Mouse (Mus musculus) left cerebral cortex, adult 11 months (tissue): ENCODE results near the gene Add2.

Source experiments
- DNase-seq: peaks from one replicate; pipeline ENCODE4 v3.0.0; 2022; ENCODE audit warnings: low spot score

Gene Add2

GRCm38 (mm10) chr6:86079323-86079722 lies 50.8 kb downstream of the Add2 start:
- no peak for DNase-seq

DNA sequence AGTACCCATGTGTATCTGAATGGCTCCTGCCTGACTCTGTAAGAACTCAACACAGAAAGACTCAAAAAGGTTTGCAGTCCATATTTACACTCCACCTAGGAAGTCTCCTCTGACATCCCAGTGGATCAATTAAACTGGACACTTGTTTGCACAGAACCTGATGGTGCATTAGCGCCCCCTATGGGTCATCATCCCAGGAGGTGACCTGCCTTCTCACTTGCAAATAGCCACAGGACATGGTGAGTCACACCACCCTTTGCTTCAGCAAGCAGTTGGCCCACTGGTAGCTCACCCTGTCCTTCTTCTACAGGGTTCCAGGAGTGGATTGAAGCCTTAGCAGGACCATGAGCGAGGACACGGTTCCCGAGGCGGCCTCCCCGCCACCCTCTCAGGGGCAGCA lies 57.0 kb downstream of the Add2 start:
- DNase-seq: no peak

DNA sequence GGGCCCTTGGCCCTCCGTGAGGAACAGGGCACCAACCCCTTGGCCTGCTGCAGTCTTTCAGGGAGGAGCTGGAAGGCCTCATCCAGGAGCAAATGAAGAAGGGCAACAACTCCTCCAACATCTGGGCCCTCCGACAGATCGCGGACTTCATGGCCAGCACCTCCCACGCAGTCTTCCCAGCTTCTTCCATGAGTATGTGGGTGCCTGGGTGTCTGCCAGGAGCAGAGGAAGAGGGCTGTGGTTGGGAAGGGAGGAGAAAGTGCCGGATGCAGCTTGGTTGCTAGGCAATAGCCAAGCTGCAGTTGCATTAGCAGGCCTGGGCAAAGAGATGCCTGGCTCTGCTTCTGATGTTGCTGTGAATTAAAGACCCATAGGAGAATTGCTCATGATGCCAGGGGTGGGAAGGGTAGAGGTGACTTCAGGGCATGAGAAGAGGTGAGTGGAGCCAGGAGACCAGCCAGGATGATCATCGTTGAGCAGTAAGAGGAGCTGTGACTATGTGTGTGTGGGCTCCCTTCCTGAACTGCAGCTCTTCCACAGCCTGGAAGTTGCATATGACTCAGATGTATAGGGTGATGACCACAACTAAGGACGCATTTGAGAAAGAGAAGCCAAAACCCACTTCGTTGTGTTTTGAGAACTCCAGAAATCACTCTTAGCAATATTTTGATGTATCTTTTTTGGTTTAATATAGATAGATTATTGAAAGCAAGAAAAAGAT lies 58.5 kb downstream of the Add2 start:
- DNase-seq: peak; percentile 91

DNA sequence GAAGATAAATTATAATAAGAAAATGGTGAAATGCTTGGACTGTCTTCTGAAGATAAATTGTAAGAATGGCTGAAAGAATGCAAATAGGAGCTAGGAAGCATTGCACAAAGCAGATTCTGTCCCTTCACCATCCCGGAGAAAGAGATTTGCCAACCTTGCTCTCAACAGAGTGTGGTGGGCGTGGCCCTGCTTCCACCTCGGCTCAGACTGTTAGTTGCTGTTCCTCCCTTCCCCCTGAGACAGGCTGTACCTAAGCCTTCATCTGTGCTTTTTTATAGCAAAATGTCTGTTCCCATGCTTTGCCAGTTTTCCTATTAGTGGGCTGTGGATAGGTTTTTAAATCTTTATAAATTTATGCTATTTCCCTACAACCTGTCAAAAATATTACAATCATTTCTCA lies 59.3 kb downstream of the Add2 start:
- no peak for DNase-seq

- DNase-seq: no peak
Measured at GRCm38 (mm10) chr6:86094202-86094838, 65.8 kb downstream of the Add2 start.

DNA sequence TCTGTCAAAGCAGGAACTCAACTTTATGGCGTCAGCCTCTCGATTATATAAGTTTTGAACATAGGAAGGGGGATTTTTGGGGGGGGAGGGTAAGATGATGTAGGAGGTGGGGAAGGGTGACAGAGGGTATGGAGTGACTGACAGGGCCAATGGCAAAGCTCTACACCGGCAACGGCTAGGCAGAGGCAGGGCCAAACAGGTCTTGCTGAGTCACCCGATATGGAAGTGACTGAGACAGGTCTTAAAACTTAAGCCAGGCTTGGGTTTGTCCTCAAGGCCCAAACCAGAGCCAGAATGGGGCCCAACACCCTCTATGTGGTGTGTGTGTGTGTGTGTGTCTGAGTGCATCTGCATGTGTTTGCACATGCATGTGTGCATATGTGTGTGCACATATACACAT lies 67.0 kb downstream of the Add2 start:
- no peak for DNase-seq

DNA sequence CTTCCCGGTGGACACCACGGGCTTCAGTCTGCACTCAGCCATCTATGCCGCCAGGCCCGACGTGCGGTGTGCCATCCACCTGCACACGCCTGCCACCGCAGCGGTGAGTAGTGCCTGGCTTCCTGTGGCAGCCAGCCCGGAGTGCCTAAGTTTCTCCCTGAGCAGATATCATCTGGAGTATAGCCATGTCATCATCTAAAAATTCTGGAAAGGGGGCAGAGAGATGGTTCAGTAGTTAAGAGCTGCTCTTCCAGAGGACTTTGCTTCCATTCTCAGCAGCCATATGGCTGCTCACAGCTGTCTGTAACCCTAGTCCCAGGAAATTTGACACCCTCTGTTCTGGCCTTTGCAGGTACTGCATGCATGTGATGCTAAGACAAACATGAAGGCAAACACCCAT lies 68.3 kb downstream of the Add2 start:
- DNase-seq: no peak

DNA sequence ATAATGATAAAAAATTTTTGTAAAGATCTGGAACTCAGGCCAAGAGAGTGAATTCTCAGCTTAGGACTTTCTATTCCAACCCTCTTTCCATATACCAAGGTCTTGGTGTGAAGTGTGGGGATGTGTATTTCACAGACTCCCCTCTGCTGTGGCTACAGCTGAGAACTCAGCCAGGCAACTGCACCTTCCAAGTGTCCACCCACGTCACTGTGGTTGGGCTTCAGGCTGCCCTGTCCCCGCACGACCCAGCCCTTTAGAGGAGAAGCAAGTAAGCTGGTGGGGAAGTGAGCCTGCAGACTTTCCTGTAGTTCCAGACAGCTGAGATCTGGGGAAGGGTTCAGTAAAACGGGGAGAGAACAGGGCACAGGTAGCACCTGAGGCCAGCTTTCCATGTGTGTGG lies 68.7 kb downstream of the Add2 start:
- DNase-seq: no peak

GRCm38 (mm10) chr6:86099003-86099402 lies 70.5 kb downstream of the Add2 start:
- DNase-seq: no peak

DNA sequence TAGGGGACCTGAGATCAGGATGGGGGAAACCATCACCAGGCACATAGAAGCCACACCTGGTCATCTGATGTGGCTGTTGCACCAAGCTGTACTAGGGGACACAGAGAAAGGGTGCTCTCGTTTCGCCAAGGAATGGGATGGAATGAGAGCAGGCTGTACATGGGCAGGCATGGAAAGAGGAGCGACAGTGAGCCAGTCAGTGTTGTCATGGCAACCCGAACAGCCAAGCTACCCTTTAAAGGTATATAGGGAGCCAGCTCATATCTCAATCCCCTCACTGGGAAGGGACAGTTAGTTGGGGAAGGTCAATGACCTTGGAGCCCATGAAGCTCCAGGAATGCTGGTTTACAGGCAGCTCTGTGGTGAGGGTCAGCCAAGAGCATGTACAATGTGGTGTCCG lies 73.0 kb downstream of the Add2 start:
- no peak for DNase-seq

DNA sequence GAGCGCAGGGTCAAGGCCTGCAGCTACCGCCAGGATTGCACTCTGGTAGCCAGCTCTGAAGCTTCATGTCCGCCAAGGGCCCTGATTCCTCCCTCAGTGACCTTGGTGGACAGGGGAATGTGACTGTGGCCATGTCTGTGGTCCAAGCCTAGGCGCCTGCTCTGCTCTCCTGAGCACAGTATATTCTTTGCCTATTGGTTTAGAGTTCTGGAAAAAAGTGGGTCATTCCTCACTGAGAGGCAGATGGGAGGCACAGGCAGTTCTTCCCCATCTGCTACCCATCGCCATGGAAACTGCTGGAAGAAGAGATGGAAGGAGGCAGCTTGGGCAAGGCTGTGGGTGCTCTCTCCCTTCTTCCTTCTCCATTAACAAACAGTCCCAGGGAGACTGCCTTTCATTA lies 74.4 kb downstream of the Add2 start:
- DNase-seq: peak; percentile 75

DNA sequence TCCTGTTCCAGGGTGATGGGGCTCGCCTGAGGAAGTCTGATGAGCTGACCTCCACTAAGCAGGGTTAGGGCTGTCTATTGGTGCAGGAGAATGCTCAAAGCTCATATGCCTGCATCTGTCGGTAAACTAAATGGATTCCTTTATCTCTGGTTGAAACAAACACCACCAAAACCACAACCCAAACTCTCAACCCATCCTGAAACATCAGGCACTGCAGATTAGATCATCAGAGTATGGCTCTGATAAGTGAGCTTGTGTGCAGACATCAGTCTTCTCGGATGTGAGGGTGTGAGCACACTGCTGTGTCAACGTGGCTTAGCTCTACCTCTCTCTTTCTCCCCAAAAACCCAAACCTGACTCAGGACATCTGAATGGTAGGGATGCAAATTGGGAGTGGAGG lies 75.1 kb downstream of the Add2 start:
- DNase-seq: no peak

GRCm38 (mm10) chr6:86104719-86105118 lies 76.2 kb downstream of the Add2 start:
- DNase-seq: no peak

DNA sequence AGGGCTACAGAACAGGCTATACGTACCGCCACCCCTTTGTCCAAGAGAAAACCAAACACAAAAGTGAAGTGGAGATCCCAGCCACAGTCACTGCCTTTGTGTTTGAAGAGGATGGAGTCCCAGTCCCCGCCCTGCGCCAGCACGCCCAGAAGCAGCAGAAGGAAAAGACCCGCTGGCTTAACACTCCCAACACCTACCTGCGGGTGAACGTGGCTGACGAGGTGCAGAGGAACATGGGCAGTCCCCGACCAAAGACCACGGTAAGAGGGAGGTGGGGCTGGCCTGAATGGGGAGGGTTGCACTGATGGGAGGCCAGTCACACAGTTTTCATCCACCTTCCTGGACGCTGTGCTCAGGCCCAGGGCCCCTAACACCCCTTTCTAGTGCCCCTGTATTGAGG lies 77.6 kb downstream of the Add2 start:
- no peak for DNase-seq

DNA sequence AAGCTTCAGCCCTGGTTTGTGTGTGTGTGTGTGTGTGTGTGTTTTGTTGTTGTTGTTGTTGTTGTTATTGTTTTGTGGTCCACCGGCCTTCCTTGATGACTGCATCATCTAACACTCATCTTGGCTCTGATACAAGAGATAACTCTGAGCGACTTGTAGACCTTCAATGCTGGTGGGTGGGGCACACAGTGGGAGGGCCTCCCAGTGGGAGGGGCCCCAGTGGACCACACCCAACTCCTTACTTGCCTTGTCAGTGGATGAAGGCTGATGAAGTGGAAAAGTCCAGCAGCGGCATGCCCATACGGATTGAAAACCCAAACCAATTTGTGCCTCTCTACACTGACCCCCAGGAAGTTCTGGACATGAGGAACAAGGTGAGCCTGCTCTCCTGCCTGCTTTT lies 78.6 kb downstream of the Add2 start:
- DNase-seq: no peak

- DNase-seq: no peak
Measured at GRCm38 (mm10) chr6:86115843-86116242, 87.4 kb downstream of the Add2 start.

GRCm38 (mm10) chr6:86123057-86123456 lies 94.6 kb downstream of the Add2 start:
- DNase-seq: no peak

- no peak for DNase-seq
Measured at GRCm38 (mm10) chr6:86125761-86126160, 97.3 kb downstream of the Add2 start.

DNA sequence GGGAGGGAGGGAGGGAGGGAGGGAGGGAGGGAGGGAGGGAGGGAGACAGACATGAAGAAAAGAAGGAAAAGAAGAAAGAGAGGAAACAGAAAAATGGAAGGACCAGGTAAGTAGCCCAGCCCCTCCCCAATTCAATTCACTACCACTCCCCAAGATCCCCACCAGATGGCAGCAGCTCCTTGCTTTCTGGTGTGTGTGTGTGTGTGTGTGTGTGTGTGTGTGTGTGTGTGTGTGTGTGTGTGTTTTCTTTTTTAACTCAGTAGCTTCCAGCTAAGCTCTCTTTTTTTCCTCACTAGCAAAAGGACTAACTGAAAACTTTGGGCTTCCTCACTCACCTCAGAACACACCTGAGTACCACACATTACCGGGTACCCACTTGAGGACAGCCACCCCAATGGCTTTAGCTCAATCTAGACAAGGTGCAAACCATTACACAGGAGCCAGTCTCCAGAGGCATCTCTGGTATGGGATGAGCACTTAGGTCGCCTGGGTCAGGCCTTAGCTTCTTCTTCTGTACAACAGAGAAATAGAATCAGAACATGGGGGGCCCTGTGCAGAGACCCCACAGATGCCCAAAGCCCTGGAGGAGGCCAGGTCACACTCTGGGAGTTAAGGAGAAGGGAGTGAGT lies 98.6 kb downstream of the Add2 start:
- DNase-seq: no peak

GRCm38 (mm10) chr6:86128504-86128903 lies 100.0 kb downstream of the Add2 start:
- DNase-seq: no peak

DNA sequence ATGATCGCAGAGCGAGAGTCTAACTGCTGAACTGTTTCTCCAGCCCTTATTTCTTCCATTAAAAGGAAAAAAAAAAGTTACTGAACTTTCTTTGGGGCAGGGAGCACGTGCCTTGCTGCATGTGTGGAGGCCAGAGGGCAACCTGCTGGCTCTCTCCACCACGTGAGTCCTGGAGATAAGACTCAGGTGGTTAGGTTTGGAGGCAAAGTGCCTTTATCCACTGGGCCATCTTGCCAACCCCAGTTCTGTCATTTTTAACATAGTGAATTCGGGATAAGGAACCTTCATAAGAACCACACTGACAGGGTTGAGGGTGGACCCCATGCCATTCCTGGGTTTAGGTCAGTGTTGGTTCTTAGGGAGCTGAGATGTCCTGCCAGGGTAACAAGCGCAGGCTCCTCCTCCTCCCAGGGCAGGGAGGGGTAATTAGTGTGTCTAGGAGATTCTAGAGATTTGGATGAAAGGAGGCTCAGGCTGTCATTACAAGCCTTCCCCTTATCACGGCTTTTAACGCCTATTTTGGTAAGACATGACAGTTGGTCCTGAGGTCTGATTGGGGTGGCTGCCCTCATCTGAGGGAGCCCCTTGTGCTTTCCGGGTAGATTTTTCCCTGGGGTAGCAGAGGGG lies 101.5 kb downstream of the Add2 start:
- DNase-seq: no peak

DNA sequence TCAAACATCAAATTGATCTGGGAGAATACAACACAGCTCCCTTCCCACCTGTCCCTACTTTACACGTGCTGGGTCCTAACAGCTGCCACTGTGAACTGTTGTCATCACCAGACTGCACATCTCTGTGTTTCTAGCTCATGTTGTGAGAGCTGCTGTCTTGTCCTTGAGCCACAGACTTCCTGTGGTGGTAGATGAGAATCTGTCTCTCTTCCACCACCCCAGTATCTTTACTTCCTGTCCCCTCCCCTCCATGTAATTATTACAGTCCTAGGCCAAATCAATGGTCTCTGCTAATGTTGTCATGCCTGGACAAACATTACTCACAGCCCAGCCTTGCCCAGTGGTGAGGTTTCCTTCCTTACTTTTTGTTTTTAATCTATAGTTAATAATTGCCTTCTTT lies 105.4 kb downstream of the Add2 start:
- no peak for DNase-seq

DNA sequence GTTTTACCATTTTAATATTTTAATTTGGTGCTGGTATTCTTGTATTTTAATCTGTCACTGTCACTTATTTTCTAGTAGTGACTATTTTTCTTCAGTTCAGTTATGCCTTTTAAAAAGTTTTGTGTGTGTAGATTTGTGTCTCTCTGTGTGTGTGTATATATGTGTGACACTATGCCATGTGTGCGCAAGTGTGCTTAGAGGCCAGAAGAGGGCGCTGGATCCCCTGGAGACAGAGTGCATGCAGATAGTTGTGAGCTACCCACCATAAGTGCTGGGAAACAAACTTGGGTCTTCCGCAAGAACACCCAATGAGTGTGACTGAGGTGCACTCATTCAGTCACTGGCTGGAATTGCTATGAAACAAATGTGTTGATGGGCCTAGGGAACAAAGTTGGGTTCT lies 107.7 kb downstream of the Add2 start:
- no peak for DNase-seq
